Mouse (Mus musculus) heart, postnatal 0 days (tissue): ENCODE measurements around the gene Rhox4f. TPM values are rescaled to one million over a fixed set of nuclear protein-coding genes. Genes with fewer than 3 reads are reported as not detected.
"Not testable (repeated sequence)": the region's sequence is repeated elsewhere in the genome, so short reads cannot be mapped to it uniquely, and the experiment has no call there.

Experiments
- ATAC-seq: fragments of 200-750 bp; cut with Nextera tagmentation; 2 replicates; pipeline ENCODE4 v1.8.0; 2017; ENCODE audit warnings: low read depth, moderate number of reproducible peaks, moderate library complexity; ENCODE audit not compliant: insufficient read depth
- DNase-seq: peaks from one replicate; pipeline ENCODE4 v3.0.0-alpha.2; 2016; ENCODE audit warnings: low spot score
- H3K27ac ChIP-seq: fragments of 300-500 bp; sonication (generic); 2 replicates; pipeline ENCODE4 v1.5.1; 2014; ENCODE audit warnings: low read depth, mild to moderate bottlenecking
- H3K27me3 ChIP-seq: fragments of 300-500 bp; sonication (generic); 2 replicates; pipeline ENCODE4 v1.6.1; 2014; ENCODE audit warnings: low read length, mixed read lengths; ENCODE audit not compliant: control insufficient read depth, insufficient read depth
- H3K36me3 ChIP-seq: fragments of 300-500 bp; sonication (generic); replicated peaks from 2 replicates; pipeline ENCODE4 v1.6.1; 2014; ENCODE audit warnings: low read length, mixed read lengths; ENCODE audit not compliant: control insufficient read depth, insufficient read depth
- H3K4me1 ChIP-seq: fragments of 300-500 bp; sonication (generic); 2 replicates; pipeline ENCODE4 v1.6.1; 2014; ENCODE audit warnings: antibody characterized with exemption; ENCODE audit not compliant: control insufficient read depth, insufficient read depth
- H3K4me2 ChIP-seq: fragments of 300-500 bp; sonication (generic); 2 replicates; pipeline ENCODE4 v1.6.1; 2014; ENCODE audit warnings: low read depth, mild to moderate bottlenecking, low read length, moderate library complexity
- H3K4me3 ChIP-seq: fragments of 300-500 bp; sonication (generic); 2 replicates; pipeline ENCODE4 v1.5.1; 2014; ENCODE audit warnings: low read depth, low read length
- H3K9ac ChIP-seq: fragments of 300-500 bp; sonication (generic); replicated peaks from 2 replicates; pipeline ENCODE4 v1.6.1; 2014; ENCODE audit warnings: low read depth, low read length, mixed read lengths
- H3K9me3 ChIP-seq: fragments of 300-500 bp; sonication (generic); replicated peaks from 2 replicates; pipeline ENCODE4 v1.6.1; 2016; ENCODE audit warnings: low read length; ENCODE audit not compliant: control insufficient read depth
- WGBS: fragments of 180-500 bp; shearing (Covaris S2); extraction: QIAGEN DNeasy Blood & Tissue Kit; methylation state at CpG from one replicate; pipeline ENCODE4 v1.1.7; 2014; 5-methylcytosine and 5-hydroxymethylcytosine counted together
- polyA plus RNA-seq: library from polyadenylated mRNA; unstranded; fragments of >200 nt; fragmentation: Nextera tagmentation; extraction: Ambion mirVana; gene quantifications from 2 replicates; pipeline ENCODE4 v1.2.1, GENCODE M21; 2015
- total RNA-seq: library from RNA; depleted of rRNA; stranded (reverse); fragments of >200 nt; gene quantifications from 2 replicates; pipeline ENCODE4 v1.2.3, GENCODE M21; 2014; ENCODE audit warnings: low replicate concordance; rRNA removed

Rhox4f gene
- total RNA-seq (not detected in 2 replicates), polyA plus RNA-seq (not detected in 2 replicates)

DNA sequence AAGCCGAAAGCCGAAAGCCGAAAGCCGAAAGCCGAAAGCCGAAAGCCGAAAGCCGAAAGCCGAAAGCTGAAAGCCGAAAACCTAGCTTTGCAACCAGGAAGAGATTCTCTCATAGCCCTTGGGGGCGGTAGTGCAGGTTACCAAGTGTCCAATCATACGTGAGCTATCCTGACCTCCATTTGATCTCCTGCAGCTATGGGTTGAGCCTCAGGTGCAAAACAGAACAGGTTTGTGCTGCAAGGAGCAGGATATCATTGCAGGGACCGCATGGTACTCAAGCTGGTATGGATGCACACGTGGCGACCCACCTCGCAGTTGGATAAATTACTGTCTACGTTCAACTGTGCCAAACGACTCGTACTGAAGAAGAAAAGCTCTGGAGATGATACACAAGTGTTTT is at the start of gene Rhox4f:
Gene Rhox4f (minus strand): TSS at position 101 of the 400 bp plus-strand sequence.
- WGBS: 86% methylated on average over 14 of the region's 19 CpGs
- H3K27me3 ChIP-seq, H3K4me2 ChIP-seq, H3K4me3 ChIP-seq, H3K9me3 ChIP-seq, H3K36me3 ChIP-seq, DNase-seq, H3K9ac ChIP-seq, H3K27ac ChIP-seq, H3K4me1 ChIP-seq, ATAC-seq: not testable (repeated sequence)

DNA sequence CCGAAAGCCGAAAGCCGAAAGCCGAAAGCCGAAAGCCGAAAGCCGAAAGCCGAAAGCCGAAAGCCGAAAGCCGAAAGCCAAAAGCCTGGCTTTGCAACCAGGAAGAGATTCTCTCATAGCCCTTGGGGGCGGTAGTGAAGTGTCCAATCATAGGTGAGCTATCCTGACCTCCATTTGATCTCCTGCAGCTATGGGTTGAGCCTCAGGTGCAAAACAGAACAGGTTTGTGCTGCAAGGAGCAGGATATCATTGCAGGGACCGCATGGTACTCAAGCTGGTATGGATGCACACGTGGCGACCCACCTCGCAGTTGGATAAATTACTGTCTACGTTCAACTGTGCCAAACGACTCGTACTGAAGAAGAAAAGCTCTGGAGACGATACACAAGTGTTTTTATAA is 43.7 kb upstream of the Rhox4f start, which contains the start of gene Rhox4g:
Gene Rhox4g (minus strand): TSS at position 101 of the 400 bp plus-strand sequence.
- not testable (repeated sequence) for H3K27ac ChIP-seq, ATAC-seq
- 89% methylated on average over 16 of the region's 20 CpGs for WGBS

DNA sequence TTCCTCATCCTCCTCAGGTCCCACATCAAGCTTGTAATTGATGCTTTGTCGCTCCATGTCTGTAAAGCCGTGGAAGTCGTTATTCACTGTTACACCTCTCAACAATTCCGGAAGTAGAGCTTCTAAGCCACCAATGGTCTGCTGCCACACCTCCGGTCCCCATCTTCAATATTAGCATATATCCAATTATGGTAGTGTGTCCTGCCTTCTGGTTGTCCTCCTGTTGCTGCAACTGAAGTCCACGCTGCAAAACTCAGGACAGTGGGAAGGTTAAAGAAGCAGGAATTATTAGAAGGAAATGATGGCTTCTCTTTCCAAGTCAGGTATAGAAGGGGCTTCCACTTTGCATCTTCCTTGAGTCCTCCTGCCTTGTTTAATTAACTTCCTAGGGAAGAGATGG is 35.9 kb upstream of the Rhox4f start, which contains the start of gene Rhox2g:
Gene Rhox2g (minus strand): TSS at position 101 of the 400 bp plus-strand sequence.
- H3K27ac ChIP-seq, H3K4me1 ChIP-seq, H3K36me3 ChIP-seq, H3K27me3 ChIP-seq, ATAC-seq, H3K4me3 ChIP-seq, H3K9ac ChIP-seq, H3K4me2 ChIP-seq, DNase-seq, H3K9me3 ChIP-seq: not testable (repeated sequence)
- 81% methylated on average over 6 of the region's 6 CpGs for WGBS

More for the DNA sequence above, 43.7 kb upstream of the Rhox4f start, which contains the start of gene Rhox4g:
- not testable (repeated sequence) for H3K4me2 ChIP-seq, H3K4me1 ChIP-seq, H3K4me3 ChIP-seq, H3K9ac ChIP-seq, H3K9me3 ChIP-seq, H3K27me3 ChIP-seq, DNase-seq, H3K36me3 ChIP-seq

DNA sequence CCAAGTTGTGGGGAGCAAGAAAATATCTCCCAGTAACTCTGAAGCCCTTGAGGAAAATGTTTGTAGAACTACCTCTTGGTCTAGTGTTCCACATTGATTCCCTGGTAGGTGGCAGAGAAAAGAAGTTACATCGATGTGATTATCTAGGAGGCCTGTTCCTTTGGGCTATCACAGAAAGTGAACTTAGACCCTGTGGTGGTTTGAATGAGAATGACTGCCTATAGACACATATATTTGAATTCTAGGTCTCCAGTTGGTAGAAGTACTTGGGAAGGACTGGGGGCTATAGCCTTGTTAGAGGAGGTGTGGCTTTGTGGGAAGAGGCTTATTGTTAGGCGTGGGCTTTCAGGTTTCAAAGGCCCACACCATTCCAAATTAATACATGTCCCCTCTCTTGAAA is 21.0 kb upstream of the Rhox4f start, which contains the start of gene Rhox3g:
Gene Rhox3g (minus strand): TSS at position 101 of the 400 bp plus-strand sequence.
- H3K9me3 ChIP-seq, H3K4me1 ChIP-seq, DNase-seq, H3K27me3 ChIP-seq, H3K9ac ChIP-seq, H3K27ac ChIP-seq, H3K4me3 ChIP-seq, H3K36me3 ChIP-seq, ATAC-seq, H3K4me2 ChIP-seq: not testable (repeated sequence)
- 76% methylated on average over 2 of the region's 2 CpGs for WGBS

DNA sequence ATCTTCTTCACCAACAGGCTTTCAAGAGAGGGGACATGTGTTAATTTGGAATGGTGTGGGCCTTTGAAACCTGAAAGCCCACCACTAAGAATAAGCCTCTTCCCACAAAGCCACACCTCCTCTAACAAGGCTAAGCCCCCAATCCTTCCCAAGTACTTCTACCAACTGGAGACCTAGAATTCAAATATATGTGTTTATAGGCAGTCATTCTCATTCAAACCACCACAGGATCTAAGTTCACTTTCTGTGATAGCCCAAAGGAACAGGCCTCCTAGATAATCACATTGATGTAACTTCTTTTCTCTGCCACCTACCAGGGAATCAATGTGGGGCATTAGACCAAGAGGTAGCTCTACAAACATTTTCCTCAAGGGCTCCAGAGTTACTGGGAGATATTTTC is 26.8 kb downstream of the Rhox4f start, which contains the start of gene Rhox3f:
Gene Rhox3f (plus strand): TSS at position 301 of the 400 bp plus-strand sequence.
- DNase-seq, H3K9me3 ChIP-seq, ATAC-seq, H3K4me2 ChIP-seq, H3K36me3 ChIP-seq, H3K9ac ChIP-seq, H3K27ac ChIP-seq, H3K4me1 ChIP-seq, H3K27me3 ChIP-seq, H3K4me3 ChIP-seq: not testable (repeated sequence)

DNA sequence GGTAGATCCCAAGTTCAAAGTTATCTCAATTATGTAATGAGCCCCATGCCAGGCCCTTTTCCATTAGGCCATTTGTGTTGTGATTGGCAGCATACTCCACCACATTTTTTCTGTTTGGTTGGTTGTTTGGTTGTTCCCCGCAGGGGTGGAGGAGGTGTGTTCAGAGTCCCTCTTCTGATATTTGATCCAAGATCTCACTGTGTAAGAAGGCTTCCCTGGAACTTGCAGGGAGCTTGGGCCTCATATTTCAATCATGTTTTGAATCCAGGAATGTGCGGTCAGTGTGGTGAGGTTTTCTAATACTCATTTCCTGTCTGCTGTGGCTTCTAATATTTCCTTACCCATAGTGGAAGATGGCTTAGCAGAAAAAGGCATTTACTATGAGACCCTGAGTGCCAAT is 34.9 kb downstream of the Rhox4f start:
- H3K27me3 ChIP-seq, H3K27ac ChIP-seq: not testable (repeated sequence)
- WGBS: 60% methylated on average over 2 of the region's 2 CpGs

DNA sequence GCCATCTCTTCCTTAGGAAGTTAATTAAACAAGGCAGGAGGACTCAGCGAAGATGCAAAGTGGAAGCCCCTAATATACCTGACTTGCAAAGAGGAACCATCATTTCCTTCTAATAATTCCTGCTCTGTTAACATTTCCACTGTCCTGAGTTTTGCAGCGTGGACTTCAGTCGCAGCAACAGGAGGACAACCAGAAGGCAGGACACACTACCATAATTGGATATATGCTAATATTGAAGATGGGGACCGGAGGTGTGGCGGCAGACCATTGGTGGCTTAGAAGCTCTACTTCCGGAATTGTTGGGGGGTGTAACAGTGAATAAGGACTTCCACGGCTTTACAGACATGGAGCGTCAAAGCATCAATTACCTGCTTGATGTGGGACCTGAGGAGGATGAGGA is 36.4 kb downstream of the Rhox4f start, which contains the start of gene Rhox2f:
Gene Rhox2f (plus strand): TSS at position 301 of the 400 bp plus-strand sequence.
- H3K9me3 ChIP-seq, DNase-seq, H3K4me1 ChIP-seq, H3K4me3 ChIP-seq, H3K27me3 ChIP-seq, H3K9ac ChIP-seq, H3K36me3 ChIP-seq, H3K4me2 ChIP-seq, H3K27ac ChIP-seq, ATAC-seq: not testable (repeated sequence)
- whole genome bisulfite sequencing: 86% methylated on average over 5 of the region's 8 CpGs

More for the DNA sequence above, 34.9 kb downstream of the Rhox4f start:
- H3K36me3 ChIP-seq, H3K9ac ChIP-seq, ATAC-seq, H3K4me3 ChIP-seq, DNase-seq, H3K4me1 ChIP-seq, H3K9me3 ChIP-seq, H3K4me2 ChIP-seq: not testable (repeated sequence)

DNA sequence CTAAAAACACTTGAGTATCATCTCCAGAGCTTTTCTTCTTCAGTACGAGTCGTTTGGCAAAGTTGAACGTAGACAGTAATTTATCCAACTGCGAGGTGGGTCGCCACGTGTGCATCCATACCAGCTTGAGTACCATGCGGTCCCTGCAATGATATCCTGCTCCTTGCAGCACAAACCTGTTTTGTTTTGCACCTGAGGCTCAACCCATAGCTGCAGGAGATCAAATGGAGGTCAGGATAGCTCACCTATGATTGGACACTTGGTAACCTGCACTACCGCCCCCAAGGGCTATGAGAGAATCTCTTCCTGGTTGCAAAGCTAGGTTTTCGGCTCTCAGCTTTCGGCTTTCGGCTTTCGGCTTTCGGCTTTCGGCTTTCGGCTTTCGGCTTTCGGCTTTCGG is 50.4 kb downstream of the Rhox4f start, which contains the start of gene Rhox4e:
Gene Rhox4e (plus strand): TSS at position 301 of the 400 bp plus-strand sequence.
- H3K9ac ChIP-seq, H3K36me3 ChIP-seq: not testable (repeated sequence)
- WGBS: 90% methylated on average over 10 of the region's 18 CpGs

More for the DNA sequence above, 50.4 kb downstream of the Rhox4f start, which contains the start of gene Rhox4e:
- not testable (repeated sequence) for DNase-seq, H3K4me3 ChIP-seq, H3K27me3 ChIP-seq, H3K4me2 ChIP-seq, ATAC-seq, H3K27ac ChIP-seq, H3K9me3 ChIP-seq, H3K4me1 ChIP-seq
